Mouse (Mus musculus): ENCODE measurements around the gene Cyth2.

Cyth2 gene

DNA sequence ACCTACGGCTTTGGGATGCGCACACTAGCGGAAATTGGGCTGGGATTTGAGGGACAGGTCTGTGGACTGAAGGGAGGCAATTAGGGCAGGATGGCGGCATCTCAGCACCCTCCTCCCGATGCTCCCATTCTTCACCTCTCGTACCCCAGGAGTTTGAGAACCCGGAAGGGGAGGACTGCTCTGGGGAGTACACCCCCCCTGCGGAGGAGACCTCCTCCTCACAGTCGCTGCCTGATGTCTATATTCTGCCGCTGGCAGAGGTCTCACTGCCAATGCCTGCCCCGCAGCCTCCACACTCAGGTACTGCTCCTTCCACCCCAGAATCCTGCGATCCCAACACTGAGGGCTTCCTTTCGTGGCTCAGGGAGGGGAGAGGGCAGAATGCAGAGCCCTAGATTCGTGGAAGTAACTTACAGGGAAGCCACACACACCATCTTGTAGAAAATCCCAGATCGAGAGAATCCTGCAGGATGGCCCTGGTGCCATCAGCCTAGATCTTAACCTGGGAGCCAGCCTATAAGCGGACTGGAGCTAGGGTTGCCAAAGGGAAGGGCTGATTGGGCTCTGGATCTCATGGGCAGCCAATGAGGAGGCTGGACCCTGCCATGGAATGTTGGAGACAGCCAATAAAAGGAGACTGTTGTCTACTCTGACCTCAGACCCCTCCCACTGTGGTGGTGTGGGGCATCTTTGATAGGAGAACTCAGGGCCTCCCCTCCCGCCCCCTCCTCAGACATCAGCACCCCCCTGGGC is 27.5 kb downstream of the Cyth2 start:
- in situ Hi-C loops (cut with MboI; ENCODE audit: low sequenced_read_pairs): no loop called here

DNA sequence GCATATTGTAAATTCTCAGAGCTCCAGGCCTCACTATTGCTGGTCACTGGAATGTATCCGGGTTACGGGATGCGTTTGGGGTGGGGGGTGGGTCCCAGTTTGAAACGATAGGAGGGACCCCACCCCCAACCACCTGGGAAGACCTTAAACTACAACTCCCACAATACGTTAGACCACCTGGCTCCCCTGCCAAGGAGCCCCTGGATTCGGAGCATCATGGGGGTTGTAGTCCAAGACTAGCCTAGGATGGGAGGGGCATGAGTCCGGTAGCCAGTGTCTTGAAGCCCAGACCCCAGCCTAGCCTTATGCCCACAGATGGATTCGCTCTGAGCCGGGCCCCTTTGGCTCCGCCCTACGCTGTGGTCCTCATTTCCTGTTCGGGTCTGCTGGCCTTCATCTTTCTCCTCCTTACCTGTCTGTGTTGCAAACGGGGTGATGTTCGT is 28.2 kb downstream of the Cyth2 start:
- in situ Hi-C loops (cut with MboI; ENCODE audit: low sequenced_read_pairs): no loop called here

DNA sequence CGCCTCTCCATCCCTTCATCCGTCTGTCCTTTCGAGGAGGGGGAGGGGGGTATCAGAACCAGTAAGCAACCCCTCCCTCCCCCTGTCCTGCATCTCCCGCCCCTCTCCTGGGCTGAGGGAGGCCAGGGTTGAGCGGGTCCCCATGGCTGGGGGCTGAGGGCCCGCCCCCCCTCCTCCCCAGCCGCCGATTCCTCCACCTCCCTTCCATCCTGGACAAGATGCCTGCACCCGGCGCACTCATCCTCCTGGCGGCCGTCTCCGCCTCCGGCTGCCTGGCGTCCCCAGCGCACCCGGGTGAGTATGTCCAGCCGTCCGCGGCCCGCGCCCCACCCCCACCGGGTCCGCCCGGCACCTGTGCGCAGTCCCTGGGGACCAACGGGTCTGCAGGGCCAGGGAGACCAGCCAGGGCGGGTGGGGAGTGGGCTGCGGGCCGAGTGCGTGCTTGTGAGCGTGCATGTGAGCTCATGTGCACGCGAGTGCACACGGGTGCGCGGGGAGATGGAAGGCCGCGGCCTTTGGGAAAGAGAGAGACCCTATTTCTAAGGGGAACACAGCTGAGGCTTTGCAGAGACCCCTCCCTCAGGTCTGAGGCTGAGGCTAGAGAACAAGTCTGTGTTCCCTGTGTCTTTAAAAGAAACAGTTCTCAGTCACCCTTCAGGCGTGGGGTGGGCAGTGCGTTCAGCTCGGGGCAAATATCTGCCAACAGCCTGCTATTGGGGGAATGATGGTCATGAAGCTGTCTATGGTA is 28.8 kb downstream of the Cyth2 start:
- in situ Hi-C loops (cut with MboI; ENCODE audit: low sequenced_read_pairs): no loop called here

DNA sequence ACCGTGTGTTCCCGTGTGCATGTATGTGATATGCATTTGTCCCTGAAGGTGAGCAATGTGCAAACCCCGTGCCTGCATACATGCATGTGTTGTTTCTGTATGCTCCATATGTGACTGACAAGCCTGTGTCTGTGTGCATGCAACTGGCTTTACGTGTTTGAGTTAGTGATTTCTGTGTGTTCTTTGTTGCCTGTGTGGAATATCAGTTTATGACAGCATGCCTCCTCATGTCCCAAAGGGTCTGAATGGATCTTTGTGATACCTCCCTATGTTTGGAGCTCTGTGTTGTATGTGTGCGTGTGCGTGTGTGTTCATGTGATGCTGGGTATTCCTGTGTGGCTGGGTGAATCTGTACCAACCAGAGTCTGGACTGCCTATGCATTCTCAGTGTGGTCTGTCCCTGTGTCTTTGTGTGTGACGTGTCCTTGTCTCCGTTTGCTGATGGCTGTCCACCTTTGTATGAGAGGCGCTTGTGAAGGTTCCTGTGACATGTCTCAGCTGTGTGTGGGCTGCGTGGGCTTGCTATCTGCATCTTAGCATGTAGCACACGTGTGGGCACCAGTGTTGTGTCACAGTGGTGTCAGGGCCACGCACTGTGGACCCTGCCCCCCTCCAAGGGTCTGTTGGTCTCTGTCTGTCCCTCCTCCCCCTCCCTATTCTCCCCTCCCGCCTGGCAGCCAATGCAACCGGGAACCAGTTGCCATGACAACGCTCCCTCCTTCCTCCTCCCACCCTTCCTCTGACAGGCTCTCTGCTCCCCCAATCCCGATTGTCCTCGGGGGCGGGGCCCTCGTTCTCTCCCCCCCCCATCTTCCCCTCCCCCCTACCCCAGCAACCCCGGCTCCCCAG is 29.6 kb downstream of the Cyth2 start, which contains the start of gene Sult2b1:
Gene Sult2b1 (minus strand): TSS at position 146 of the 849 bp plus-strand sequence.
- in situ Hi-C loops (cut with MboI; ENCODE audit: low sequenced_read_pairs): no loop called here

DNA sequence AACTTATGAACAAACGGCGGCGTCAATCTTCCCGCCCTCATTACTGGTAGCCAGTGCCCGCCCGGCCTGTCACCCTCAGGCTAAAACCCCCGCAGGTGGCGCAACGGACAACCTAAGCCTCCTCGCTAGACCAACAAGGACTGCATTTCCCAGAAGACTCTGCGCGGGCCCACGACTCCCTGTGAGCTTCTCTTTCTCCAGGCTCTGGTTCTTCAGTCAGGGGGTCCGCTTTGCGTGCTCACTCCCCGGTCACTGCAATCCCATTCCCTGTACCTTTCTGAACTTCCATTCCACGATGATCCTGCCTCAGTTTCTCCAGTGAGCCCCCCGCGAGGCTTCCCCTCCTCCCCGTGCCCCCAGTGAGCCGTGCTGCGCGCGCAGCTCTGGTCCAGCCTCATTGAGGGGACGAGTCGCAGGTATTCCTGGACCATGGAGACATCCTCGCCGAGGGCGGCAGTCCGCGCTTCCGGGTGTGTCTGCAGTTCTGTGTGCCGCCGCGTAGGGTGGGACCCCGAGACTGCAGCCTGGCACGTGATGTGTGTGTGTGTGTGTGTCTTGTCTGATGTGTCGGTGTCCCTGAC is 30.8 kb downstream of the Cyth2 start, which contains the start of gene Lmtk3:
Gene Lmtk3 (plus strand): TSS at position 228 of the 581 bp plus-strand sequence.
- in situ Hi-C loops (cut with MboI; ENCODE audit: low sequenced_read_pairs): no loop called here

DNA sequence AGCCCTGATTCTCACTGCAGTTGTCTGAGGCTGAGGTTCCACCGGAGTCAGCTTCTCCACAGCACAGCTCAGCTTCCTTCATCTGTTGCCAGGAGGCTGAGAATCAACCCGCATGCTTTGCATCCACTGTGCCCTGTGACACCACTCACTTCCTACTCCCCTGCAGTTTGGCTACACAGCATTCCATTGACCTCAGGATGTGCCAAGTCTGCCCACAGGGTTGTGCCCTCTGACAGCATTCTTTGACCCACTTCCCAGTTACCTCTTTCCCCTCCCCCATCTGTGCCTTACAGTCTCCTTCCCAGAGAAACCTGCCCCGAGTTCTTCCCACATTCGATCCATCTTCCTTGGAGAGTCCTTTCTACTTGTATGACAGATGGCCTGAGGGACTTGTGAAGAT is 32.1 kb downstream of the Cyth2 start:
- in situ Hi-C loops (cut with MboI; ENCODE audit: low sequenced_read_pairs): no loop called here

DNA sequence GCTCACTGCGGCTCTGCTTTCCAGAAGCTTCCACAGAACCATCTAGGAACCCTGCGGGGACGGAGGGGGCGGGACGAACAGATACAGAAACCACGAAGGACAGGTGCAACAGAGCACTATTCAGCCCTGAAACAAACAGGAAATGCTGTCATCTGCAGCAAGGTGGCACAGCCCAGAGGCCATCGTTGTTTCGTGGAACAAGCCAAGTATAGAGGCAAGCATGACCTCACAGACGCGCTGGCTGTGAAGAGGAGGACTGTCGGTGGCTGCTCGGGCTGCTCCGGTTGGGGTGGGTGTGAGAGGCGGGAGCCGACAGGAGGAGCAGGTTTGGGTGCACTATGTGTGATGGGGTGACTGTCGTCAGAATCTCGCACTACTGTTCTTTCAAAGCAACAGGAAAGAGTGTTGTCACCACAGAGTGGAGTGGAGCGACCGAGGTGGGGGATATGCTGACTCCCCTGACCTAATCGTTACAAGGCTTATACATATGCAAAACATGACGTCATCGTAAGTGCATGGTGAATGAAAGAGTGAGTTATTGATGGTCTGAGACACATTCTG is 35.2 kb downstream of the Cyth2 start:
- in situ Hi-C loops (cut with MboI; ENCODE audit: low sequenced_read_pairs): loop anchor here (5.0 kb wide), 1 partner anchor 37 kb away; no protein-coding TSS in a partner anchor

DNA sequence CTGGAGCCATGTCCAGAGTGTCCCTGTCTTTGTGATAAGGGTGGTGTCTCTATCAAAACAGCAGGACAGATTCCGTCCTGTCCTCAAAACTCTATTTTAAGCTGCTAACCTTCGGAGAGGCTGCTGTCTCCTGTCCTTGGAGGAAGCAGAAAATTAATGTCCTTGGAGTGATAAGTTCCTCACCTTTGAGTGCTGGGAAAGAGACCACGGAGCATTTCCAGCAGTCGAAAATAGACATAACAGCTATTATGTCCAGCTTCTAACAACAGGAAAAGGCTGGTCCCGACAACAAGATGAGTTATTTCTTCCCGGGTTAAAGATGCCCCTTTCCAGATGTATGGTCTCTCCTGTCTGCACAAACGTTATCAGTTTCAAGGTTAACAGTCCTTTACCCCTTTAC is 39.1 kb downstream of the Cyth2 start:
- in situ Hi-C loops (cut with MboI; ENCODE audit: low sequenced_read_pairs): loop anchor here (5.0 kb wide), 1 partner anchor 33 kb away; no protein-coding TSS in a partner anchor

DNA sequence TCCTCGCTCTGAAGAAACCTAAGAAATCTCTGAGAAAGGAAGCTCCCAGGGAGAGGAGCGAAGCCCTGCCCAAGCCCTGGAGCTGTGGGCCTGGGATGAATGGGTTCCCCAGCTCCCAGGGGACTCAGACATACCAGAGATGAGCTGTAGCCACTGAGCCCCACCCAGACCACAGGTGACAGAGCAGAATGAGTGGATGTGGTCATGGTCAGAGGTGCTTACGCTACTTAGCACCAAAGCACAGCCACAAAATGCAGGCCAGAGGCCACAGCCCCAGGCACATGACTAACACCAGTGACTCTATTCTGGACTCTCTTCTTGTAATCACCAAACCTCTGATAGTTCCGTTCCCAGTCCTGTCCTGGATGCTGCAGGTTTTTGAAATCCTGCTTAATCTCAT is 43.3 kb downstream of the Cyth2 start:
- in situ Hi-C loops (cut with MboI; ENCODE audit: low sequenced_read_pairs): no loop called here

DNA sequence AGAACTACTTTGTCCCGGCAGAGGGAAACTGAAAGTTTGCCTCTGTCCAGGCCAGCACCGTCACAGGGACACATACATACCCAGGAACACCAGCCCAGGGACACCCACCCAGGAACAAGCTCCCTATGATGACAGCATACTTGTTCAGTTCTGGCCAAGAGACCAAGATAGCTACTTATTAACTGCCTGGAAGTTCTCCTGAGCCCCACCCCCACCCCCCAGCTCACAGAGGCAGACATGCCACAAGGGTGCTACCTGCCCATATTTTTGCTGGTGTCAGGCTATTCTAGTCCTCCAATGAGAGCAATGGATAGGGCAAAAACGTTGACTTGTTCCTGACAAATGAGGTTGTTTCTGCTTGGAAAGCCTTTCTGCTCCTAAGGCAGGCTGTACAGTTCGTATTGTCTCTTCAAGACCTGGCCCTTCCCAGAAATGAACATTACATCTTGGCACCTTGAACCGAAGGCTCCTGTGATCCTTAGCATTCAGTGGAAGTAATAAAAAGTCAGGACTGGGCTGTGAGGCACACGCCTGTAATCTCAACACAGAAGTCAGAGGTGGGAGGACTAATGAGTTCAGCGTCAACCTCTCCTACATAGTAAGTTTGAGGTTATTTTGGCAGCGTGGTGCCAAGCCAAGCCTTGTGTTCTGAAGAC is 43.8 kb downstream of the Cyth2 start:
- in situ Hi-C loops (cut with MboI; ENCODE audit: low sequenced_read_pairs): no loop called here

DNA sequence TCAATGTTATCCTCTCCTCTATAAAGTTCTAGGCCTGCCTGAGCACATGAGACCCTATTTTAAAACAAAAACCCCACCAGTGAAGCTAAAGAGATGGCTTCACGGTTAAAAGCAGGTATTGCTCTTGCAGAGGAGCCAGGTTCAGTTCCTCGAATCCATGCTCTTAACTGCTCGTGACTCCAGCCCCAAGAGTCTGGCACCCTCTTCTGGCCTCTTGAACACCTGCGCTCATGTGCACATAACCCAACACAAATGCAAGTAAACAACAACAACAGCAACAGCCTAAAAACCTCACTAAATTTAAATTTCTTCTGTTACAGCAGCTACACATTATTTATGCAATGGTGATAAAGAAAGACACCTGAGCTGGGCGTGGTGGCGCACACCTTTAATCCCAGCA is 46.9 kb downstream of the Cyth2 start:
- in situ Hi-C loops (cut with MboI; ENCODE audit: low sequenced_read_pairs): no loop called here

DNA sequence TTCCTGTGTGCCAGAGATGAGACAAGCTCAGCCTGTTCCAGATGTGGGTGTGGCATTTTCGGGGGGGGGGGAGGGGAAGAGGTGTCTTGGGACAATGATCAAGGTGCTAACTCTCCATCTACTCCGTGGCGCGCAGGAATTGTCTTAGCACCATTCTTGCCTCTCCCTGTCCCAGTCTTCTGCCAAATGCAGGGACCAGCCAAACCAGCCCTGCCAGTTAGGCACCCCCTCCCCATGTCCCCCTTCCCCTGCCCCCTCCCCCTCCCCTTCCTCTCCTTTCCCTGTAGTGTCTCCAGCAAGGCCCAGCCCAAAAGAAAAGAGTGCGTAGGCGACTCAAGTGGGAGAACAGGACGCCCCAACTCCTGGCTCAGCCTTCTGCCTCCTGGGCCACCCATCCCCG is 47.6 kb downstream of the Cyth2 start:
- in situ Hi-C loops (cut with MboI; ENCODE audit: low sequenced_read_pairs): no loop called here

DNA sequence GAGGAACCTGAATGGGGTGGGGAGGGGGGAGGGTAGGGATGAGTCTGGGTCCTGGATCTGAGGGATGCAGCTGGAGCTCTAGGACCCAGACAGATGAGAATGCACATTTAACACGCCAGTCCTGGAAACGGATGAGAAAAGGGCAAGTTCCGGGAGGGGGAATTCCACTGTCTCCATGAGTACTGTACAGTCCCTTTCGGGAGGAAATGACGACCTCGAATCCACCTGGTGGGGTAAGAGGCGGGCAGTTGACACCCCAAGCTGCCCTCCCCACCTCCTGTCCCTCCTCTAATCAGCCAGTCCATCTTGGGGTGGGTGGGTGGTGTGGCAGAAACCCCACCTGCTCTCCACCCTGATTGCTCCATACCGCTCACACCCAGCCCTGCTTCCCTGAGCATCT is 48.4 kb downstream of the Cyth2 start:
- in situ Hi-C loops (cut with MboI; ENCODE audit: low sequenced_read_pairs): no loop called here

DNA sequence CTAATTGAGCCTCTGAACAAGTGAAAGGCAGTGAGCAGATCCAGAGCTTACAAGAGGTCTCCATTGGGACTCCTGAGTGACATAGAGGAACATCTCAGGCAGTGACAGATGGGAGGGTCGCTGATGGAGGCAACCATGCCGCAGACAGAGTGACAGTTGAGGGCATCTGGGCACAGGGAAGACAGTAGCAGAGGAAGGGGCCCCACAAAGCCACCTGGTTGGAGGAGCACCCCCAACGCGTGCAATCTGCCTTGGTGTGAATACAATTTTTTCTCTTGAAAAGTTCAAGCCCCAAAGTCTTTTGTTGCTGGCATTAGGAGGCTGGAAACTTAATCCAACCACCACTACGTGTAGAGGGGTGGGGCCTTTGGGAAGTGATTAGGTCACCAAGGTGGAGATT is 54.2 kb downstream of the Cyth2 start:
- in situ Hi-C loops (cut with MboI; ENCODE audit: low sequenced_read_pairs): no loop called here

DNA sequence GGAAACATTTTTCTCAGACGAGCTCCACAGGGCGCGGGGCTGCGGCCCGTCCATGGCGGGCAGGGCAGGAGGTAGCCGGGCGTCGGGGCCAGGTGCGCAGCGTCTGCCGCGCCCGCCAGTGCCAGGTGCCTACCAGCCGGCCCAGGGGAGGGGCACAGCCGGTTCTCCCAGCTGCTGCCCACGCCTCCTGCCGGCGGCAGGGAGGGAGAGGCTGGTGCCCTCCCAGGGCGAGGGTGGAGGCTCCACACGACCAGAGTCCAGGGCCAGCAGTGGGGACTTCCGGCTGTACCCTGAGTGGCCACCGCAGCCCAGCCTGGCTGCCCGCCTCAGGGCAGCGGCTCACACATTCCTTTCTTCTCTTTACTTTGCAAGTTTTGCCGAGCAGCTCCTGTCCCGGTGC is 55.0 kb downstream of the Cyth2 start:
- in situ Hi-C loops (cut with MboI; ENCODE audit: low sequenced_read_pairs): no loop called here

Measured in CH12F3 (cell line).